In genomic region chr9:57260940-57261339, GRCm38 (mm10) we compare ENCODE assay signal across 9 mouse cellular contexts. TPM values are rescaled to one million over a fixed set of nuclear protein-coding genes. Genes with fewer than 3 reads are reported as not detected.
A peak's percentile ranks its signal among the peaks of the same experiment; 100 is the strongest.
DNase-seq lines count a peak whose midpoint lies in the region; ATAC-seq lines count a peak whose summit lies in the region.
"Had no signal": no experiment of that assay in that cellular context is flagged by ENCODE, and none has a peak within 500 bp of the region (broad histone marks: within the 10 kb centered on the region; RNA-seq: fewer than 3 reads in every experiment).

No protein-coding gene starts in this region.

- no peak for DNase-seq in lung, postnatal 25 days (ENCODE audit: low spot score)
- DNase-seq in c-Kit-negative CD71-positive TER-119-positive erythroid progenitor cells, embryonic 14.5 days (ENCODE audit: low read depth, low spot score): peak; percentile 16
- no peak for DNase-seq in hindbrain, embryonic 14.5 days (ENCODE audit: low spot score)
- no peak for DNase-seq in frontal cortex, adult 2 months (ENCODE audit: extremely low spot score in 1 of 2, low spot score in 1 of 2)

- no peak for ATAC-seq in lung, embryonic 15.5 days (ENCODE audit: borderline replicate concordance, extremely low read depth, low FRiP score, low TSS enrichment)
- no peak for ATAC-seq in hindbrain, embryonic 14.5 days (ENCODE audit: low FRiP score)
- ATAC-seq in midbrain, embryonic 13.5 days: no peak
- ATAC-seq in inflammation-experienced regulatory T-cells, adult 6 months: no peak
- no peak for ATAC-seq in activated CD4-positive, CD25-positive, alpha-beta regulatory T cell, adult 4 months

- H3K4me3 ChIP-seq in lung, embryonic 15.5 days: peak overlapping the region; percentile 74
- H3K4me3 ChIP-seq in hindbrain, embryonic 14.5 days (replicated peaks; ENCODE audit: low read length): peak overlapping the region; percentile 49
- peak overlapping the region; percentile 64 for H3K4me3 ChIP-seq in midbrain, embryonic 13.5 days (replicated peaks)

- peak overlapping the region; percentile 86 for H3K9ac ChIP-seq in lung, embryonic 15.5 days
- H3K9ac ChIP-seq in hindbrain, embryonic 14.5 days: no peak overlapping the region
- H3K9ac ChIP-seq in midbrain, embryonic 13.5 days (replicated peaks): peak overlapping the region; percentile 76; the same call in 1 of the 2 replicates

- H3K27ac ChIP-seq in lung, embryonic 15.5 days: 0 out of 2 replicates have a peak overlapping the region, but pooled peaks have one; percentile 79
- H3K27ac ChIP-seq in hindbrain, embryonic 14.5 days: no peak overlapping the region
- no peak overlapping the region for H3K27ac ChIP-seq in midbrain, embryonic 13.5 days

- H3K36me3 ChIP-seq in lung, embryonic 15.5 days: peaks cover 26% of the 10 kb centered on the region
- no peaks in the 10 kb centered on the region for H3K36me3 ChIP-seq in hindbrain, embryonic 14.5 days (replicated peaks; ENCODE audit: control insufficient read depth, insufficient read depth)
- peaks cover 24% of the 10 kb centered on the region for H3K36me3 ChIP-seq in midbrain, embryonic 13.5 days

- peak overlapping the region; percentile 88 for H3K4me2 ChIP-seq in lung, embryonic 15.5 days
- peak overlapping the region; percentile 84 for H3K4me2 ChIP-seq in hindbrain, embryonic 14.5 days (replicated peaks)
- H3K4me2 ChIP-seq in midbrain, embryonic 13.5 days (replicated peaks): peak overlapping the region; percentile 88

- no peaks in the 10 kb centered on the region for H3K9me3 ChIP-seq in lung, embryonic 15.5 days
- H3K9me3 ChIP-seq in hindbrain, embryonic 14.5 days (ENCODE audit: control insufficient read depth, low read length): no peaks in the 10 kb centered on the region
- H3K9me3 ChIP-seq in midbrain, embryonic 13.5 days: no peaks in the 10 kb centered on the region

- 12% methylated on average over 12 of the region's 12 CpGs for WGBS in lung, embryonic 15.5 days
- WGBS in hindbrain, embryonic 14.5 days: 35% methylated on average over 12 of the region's 12 CpGs
- 28% methylated on average over 12 of the region's 12 CpGs for WGBS in midbrain, embryonic 13.5 days

- peaks cover 25% of the 10 kb centered on the region for H3K4me1 ChIP-seq in lung, embryonic 15.5 days
- peaks cover 11% of the 10 kb centered on the region; the same call in 1 of the 2 replicates for H3K4me1 ChIP-seq in hindbrain, embryonic 14.5 days (replicated peaks; ENCODE audit: control insufficient read depth, insufficient read depth, low read length)
- peaks cover 25% of the 10 kb centered on the region for H3K4me1 ChIP-seq in midbrain, embryonic 13.5 days (replicated peaks)

- no peaks in the 10 kb centered on the region for H3K27me3 ChIP-seq in lung, embryonic 15.5 days
- H3K27me3 ChIP-seq in hindbrain, embryonic 14.5 days (ENCODE audit: control insufficient read depth, insufficient read depth, low read length): peaks cover 16% of the 10 kb centered on the region
- H3K27me3 ChIP-seq in midbrain, embryonic 13.5 days: peaks cover 17% of the 10 kb centered on the region

RNA-seq across cellular contexts. Expression of gene 1700017B05Rik, which starts 1.5 kb away (rescaled TPM):
- polyA plus RNA-seq in lung, embryonic 15.5 days (2015; fragmentation: Nextera tagmentation; extraction: Ambion mirVana): 19.5 and 21.7 TPM in 2 replicates
- polyA plus RNA-seq in hindbrain, embryonic 14.5 days (2014; fragmentation: Nextera tagmentation; extraction: Ambion mirVana): 3.2 and 3.4 TPM in 2 replicates
- polyA plus RNA-seq in midbrain, embryonic 13.5 days (2015; fragmentation: Nextera tagmentation; extraction: Ambion mirVana): 4.4 and 5.6 TPM in 2 replicates
- polyA plus RNA-seq in inflammation-experienced regulatory T-cells, adult 6 months (2017; shearing (Covaris generic)): 10 to 100 TPM; 15.1 to 27.5 (median 19.5) TPM
- polyA plus RNA-seq in activated CD4-positive, CD25-positive, alpha-beta regulatory T cell, adult 4 months (2017; shearing (Covaris generic)): 10 to 100 TPM; 14.7 to 22.8 TPM
- polyA plus RNA-seq in frontal cortex, adult 2 months (2012; rRNA removed): 4.6 and 5.4 TPM in 2 replicates

RNA-seq across cellular contexts. Expression of gene Trcg1, which starts 24.6 kb away (rescaled TPM):
- polyA plus RNA-seq in lung, embryonic 15.5 days (2015; fragmentation: Nextera tagmentation; extraction: Ambion mirVana): not detected in 2 replicates
- not detected in 2 replicates for polyA plus RNA-seq in hindbrain, embryonic 14.5 days (2014; fragmentation: Nextera tagmentation; extraction: Ambion mirVana)
- polyA plus RNA-seq in midbrain, embryonic 13.5 days (2015; fragmentation: Nextera tagmentation; extraction: Ambion mirVana): not detected in 2 replicates
- polyA plus RNA-seq in inflammation-experienced regulatory T-cells, adult 6 months (2017; shearing (Covaris generic)): not detected
- polyA plus RNA-seq in activated CD4-positive, CD25-positive, alpha-beta regulatory T cell, adult 4 months (2017; shearing (Covaris generic)): not detected
- polyA plus RNA-seq in frontal cortex, adult 2 months (2012; rRNA removed): not detected in 2 replicates
- polyA plus RNA-seq: gonadal fat pad, adult 2 months had no signal
